Mouse (Mus musculus): Measurements from ENCODE around the gene Fam204a. TPM values are rescaled to one million over a fixed set of nuclear protein-coding genes. Genes with fewer than 3 reads are reported as not detected.
A peak's percentile ranks its signal among the peaks of the same experiment; 100 is the strongest.

Fam204a gene
- 59.2 and 66.6 TPM in 2 replicates for polyA plus RNA-seq (2016; fragmentation: Nextera tagmentation; extraction: Ambion mirVana)

- peak; percentile 97 for DNase-seq (ENCODE audit: low spot score)
- no peaks in the 10 kb centered on the region for H3K27me3 ChIP-seq (ENCODE audit: low read depth, poor library complexity, severe bottlenecking)
- no peaks in the 10 kb centered on the region for H3K9me3 ChIP-seq (replicated peaks)
- peaks cover 17% of the 10 kb centered on the region; the same call in 1 of the 2 replicates for H3K36me3 ChIP-seq
- under 1% methylated on average over 68 of the region's 68 CpGs for WGBS
- peak within 1 kb of the TSS; percentile 99 for H3K27ac ChIP-seq (replicated peaks)
- peak within 1 kb of the TSS; percentile 90 for H3K4me3 ChIP-seq
- peaks cover 19% of the 10 kb centered on the region for H3K4me1 ChIP-seq
Measured at GRCm38 (mm10) chr19:60225899-60226844, at the start of gene Fam204a. Gene Fam204a, minus strand, starts transcription at chr19:60226701.

- Histone ChIP-seq H3K4me3 (no peak overlapping the region), H3K4me1 (no peaks in the 10 kb centered on the region), H3K27me3 (ENCODE audit: low read depth, poor library complexity, severe bottlenecking) (peaks cover 50% of the 10 kb centered on the region), H3K36me3 (no peaks in the 10 kb centered on the region), H3K27ac (replicated peaks) (no peak overlapping the region), H3K9me3 (replicated peaks) (no peaks in the 10 kb centered on the region)
- WGBS = 74% methylated on average over 1 of the region's 1 CpGs
- no peak for DNase-seq (ENCODE audit: low spot score)
Measured at GRCm38 (mm10) chr19:60265789-60266188, 39.3 kb upstream of the Fam204a start.

- no peak overlapping the region for H3K4me3 ChIP-seq
- H3K27ac ChIP-seq (replicated peaks) = no peak overlapping the region
- 90% methylated on average over 5 of the region's 5 CpGs for WGBS
- H3K27me3 ChIP-seq (ENCODE audit: low read depth, poor library complexity, severe bottlenecking) = peaks cover 32% of the 10 kb centered on the region
- DNase-seq (ENCODE audit: low spot score) = no peak
- no peaks in the 10 kb centered on the region for H3K36me3 ChIP-seq
- no peaks in the 10 kb centered on the region for H3K9me3 ChIP-seq (replicated peaks)
- no peaks in the 10 kb centered on the region for H3K4me1 ChIP-seq
Measured at GRCm38 (mm10) chr19:60260689-60261088, 34.2 kb upstream of the Fam204a start.

GRCm38 (mm10) chr19:60252021-60252420 is 25.5 kb upstream of the Fam204a start:
- Histone ChIP-seq H3K36me3 (no peaks in the 10 kb centered on the region), H3K27me3 (ENCODE audit: low read depth, poor library complexity, severe bottlenecking) (no peaks in the 10 kb centered on the region), H3K27ac (replicated peaks) (no peak overlapping the region), H3K4me1 (no peaks in the 10 kb centered on the region), H3K9me3 (replicated peaks) (no peaks in the 10 kb centered on the region), H3K4me3 (no peak overlapping the region)
- DNase-seq (ENCODE audit: low spot score) = no peak
- WGBS = 46% methylated on average over 2 of the region's 2 CpGs

- Histone ChIP-seq H3K36me3 (no peaks in the 10 kb centered on the region), H3K27ac (replicated peaks) (no peak overlapping the region), H3K4me3 (no peak overlapping the region), H3K27me3 (ENCODE audit: low read depth, poor library complexity, severe bottlenecking) (no peaks in the 10 kb centered on the region), H3K9me3 (replicated peaks) (no peaks in the 10 kb centered on the region), H3K4me1 (no peaks in the 10 kb centered on the region)
- no peak for DNase-seq (ENCODE audit: low spot score)
- 85% methylated on average over 9 of the region's 9 CpGs for WGBS
Measured at GRCm38 (mm10) chr19:60251197-60251596, 24.7 kb upstream of the Fam204a start.

- Histone ChIP-seq H3K4me3 (no peak overlapping the region), H3K9me3 (replicated peaks) (no peaks in the 10 kb centered on the region), H3K27ac (replicated peaks) (no peak overlapping the region), H3K4me1 (no peaks in the 10 kb centered on the region), H3K36me3 (no peaks in the 10 kb centered on the region), H3K27me3 (ENCODE audit: low read depth, poor library complexity, severe bottlenecking) (no peaks in the 10 kb centered on the region)
- 85% methylated on average over 3 of the region's 3 CpGs for WGBS
- no peak for DNase-seq (ENCODE audit: low spot score)
Measured at GRCm38 (mm10) chr19:60245250-60245649, 18.7 kb upstream of the Fam204a start.

GRCm38 (mm10) chr19:60242620-60243019 is 16.1 kb upstream of the Fam204a start:
- no peak overlapping the region for H3K4me3 ChIP-seq
- no peak for DNase-seq (ENCODE audit: low spot score)
- no peak overlapping the region for H3K27ac ChIP-seq (replicated peaks)
- no peaks in the 10 kb centered on the region for H3K4me1 ChIP-seq
- H3K27me3 ChIP-seq (ENCODE audit: low read depth, poor library complexity, severe bottlenecking) = no peaks in the 10 kb centered on the region
- WGBS = 69% methylated on average over 7 of the region's 7 CpGs
- no peaks in the 10 kb centered on the region for H3K36me3 ChIP-seq
- no peaks in the 10 kb centered on the region for H3K9me3 ChIP-seq (replicated peaks)

- H3K27me3 ChIP-seq (ENCODE audit: low read depth, poor library complexity, severe bottlenecking) = no peaks in the 10 kb centered on the region
- no peak overlapping the region for H3K27ac ChIP-seq (replicated peaks)
- no peak overlapping the region for H3K4me3 ChIP-seq
- no peaks in the 10 kb centered on the region for H3K4me1 ChIP-seq
- H3K9me3 ChIP-seq (replicated peaks) = no peaks in the 10 kb centered on the region
- 86% methylated on average over 7 of the region's 7 CpGs for WGBS
- H3K36me3 ChIP-seq = no peaks in the 10 kb centered on the region
- no peak for DNase-seq (ENCODE audit: low spot score)
Measured at GRCm38 (mm10) chr19:60241916-60242602, 15.6 kb upstream of the Fam204a start.

GRCm38 (mm10) chr19:60231542-60231941 is 5.0 kb upstream of the Fam204a start:
- Histone ChIP-seq H3K27ac (replicated peaks) (no peak overlapping the region), H3K4me1 (peaks cover 5% of the 10 kb centered on the region)
- 78% methylated on average over 2 of the region's 2 CpGs for WGBS

GRCm38 (mm10) chr19:60226845-60227235 is 339 bp upstream of the Fam204a start:
- peak overlapping the region; percentile 90 for H3K4me3 ChIP-seq
- WGBS = 58% methylated on average over 8 of the region's 8 CpGs
- H3K27ac ChIP-seq (replicated peaks) = peak overlapping the region; percentile 99
- DNase-seq (ENCODE audit: low spot score) = no peak
- no peaks in the 10 kb centered on the region for H3K9me3 ChIP-seq (replicated peaks)
- H3K4me1 ChIP-seq = peaks cover 19% of the 10 kb centered on the region
- H3K36me3 ChIP-seq = peaks cover 13% of the 10 kb centered on the region; the same call in 1 of the 2 replicates
- no peaks in the 10 kb centered on the region for H3K27me3 ChIP-seq (ENCODE audit: low read depth, poor library complexity, severe bottlenecking)

More at GRCm38 (mm10) chr19:60231542-60231941, 5.0 kb upstream of the Fam204a start:
- DNase-seq (ENCODE audit: low spot score) = no peak
- Histone ChIP-seq H3K9me3 (replicated peaks) (no peaks in the 10 kb centered on the region), H3K36me3 (no peaks in the 10 kb centered on the region), H3K4me3 (no peak overlapping the region), H3K27me3 (ENCODE audit: low read depth, poor library complexity, severe bottlenecking) (no peaks in the 10 kb centered on the region)

GRCm38 (mm10) chr19:60219395-60219794 is 7.1 kb downstream of the Fam204a start:
- Histone ChIP-seq H3K9me3 (replicated peaks) (no peaks in the 10 kb centered on the region), H3K4me1 (peaks cover 2% of the 10 kb centered on the region; the same call in 1 of the 2 replicates), H3K27ac (replicated peaks) (no peak overlapping the region), H3K36me3 (peaks cover 38% of the 10 kb centered on the region), H3K27me3 (ENCODE audit: low read depth, poor library complexity, severe bottlenecking) (no peaks in the 10 kb centered on the region), H3K4me3 (no peak overlapping the region)
- 91% methylated on average over 7 of the region's 7 CpGs for WGBS
- no peak for DNase-seq (ENCODE audit: low spot score)

GRCm38 (mm10) chr19:60217985-60218384 is 8.5 kb downstream of the Fam204a start:
- no peak for DNase-seq (ENCODE audit: low spot score)
- Histone ChIP-seq H3K4me3 (no peak overlapping the region), H3K4me1 (no peaks in the 10 kb centered on the region), H3K9me3 (replicated peaks) (no peaks in the 10 kb centered on the region), H3K27me3 (ENCODE audit: low read depth, poor library complexity, severe bottlenecking) (no peaks in the 10 kb centered on the region), H3K27ac (replicated peaks) (no peak overlapping the region), H3K36me3 (peaks cover 47% of the 10 kb centered on the region)
- 86% methylated on average over 2 of the region's 2 CpGs for WGBS

- peaks cover 46% of the 10 kb centered on the region for H3K36me3 ChIP-seq
Measured at GRCm38 (mm10) chr19:60208173-60208572, 18.3 kb downstream of the Fam204a start.

More at GRCm38 (mm10) chr19:60208173-60208572, 18.3 kb downstream of the Fam204a start:
- no peaks in the 10 kb centered on the region for H3K27me3 ChIP-seq (ENCODE audit: low read depth, poor library complexity, severe bottlenecking)
- peaks cover 21% of the 10 kb centered on the region for H3K4me1 ChIP-seq
- H3K27ac ChIP-seq (replicated peaks) = no peak overlapping the region
- no peak for DNase-seq (ENCODE audit: low spot score)
- no peak overlapping the region for H3K4me3 ChIP-seq
- no peaks in the 10 kb centered on the region for H3K9me3 ChIP-seq (replicated peaks)

Measured in midbrain, embryonic 10.5 days (tissue).